Mouse (Mus musculus) cerebellum, postnatal 10 days (tissue): ENCODE results near the gene Prickle2.
A peak's percentile ranks its signal among the peaks of the same experiment; 100 is the strongest.

ENCODE experiments used
- DNase-seq, 2 experiments: peaks; one replicate each; pipeline ENCODE4 v3.0.0; 2021; ENCODE audit warnings: mixed read lengths in 2 of 2

The Prickle2 gene

GRCm38 (mm10) chr6:92706145-92706466 lies at the start of gene Prickle2:
Gene Prickle2 (minus strand): TSS chr6:92706155.
- DNase-seq: peak; percentile 73 to 87

- peak; percentile 13 to 24 for DNase-seq
These were observed 46.8 kb upstream of the Prickle2 start for GRCm38 (mm10) chr6:92752737-92753136.

GRCm38 (mm10) chr6:92749420-92749819 lies 43.5 kb upstream of the Prickle2 start:
- no peak for DNase-seq

GRCm38 (mm10) chr6:92743605-92744004 lies 37.6 kb upstream of the Prickle2 start:
- peak; percentile 88 to 90 for DNase-seq

GRCm38 (mm10) chr6:92737116-92737515 lies 31.2 kb upstream of the Prickle2 start:
- peak; percentile 46 to 64 for DNase-seq

GRCm38 (mm10) chr6:92733651-92734050 lies 27.7 kb upstream of the Prickle2 start:
- DNase-seq: no peak

- DNase-seq: peak; percentile 50 to 55
These were observed 22.6 kb upstream of the Prickle2 start for GRCm38 (mm10) chr6:92728514-92728913.

GRCm38 (mm10) chr6:92728084-92728483 lies 22.1 kb upstream of the Prickle2 start:
- DNase-seq: peak; percentile 95 to 98

- no peak for DNase-seq
These were observed 21.5 kb upstream of the Prickle2 start for GRCm38 (mm10) chr6:92727351-92727986.

- no peak for DNase-seq
These were observed 20.2 kb upstream of the Prickle2 start for GRCm38 (mm10) chr6:92726121-92726520.

- DNase-seq: no peak
These were observed 18.4 kb upstream of the Prickle2 start for GRCm38 (mm10) chr6:92724394-92724793.

- DNase-seq: no peak
These were observed 9.9 kb upstream of the Prickle2 start for GRCm38 (mm10) chr6:92715806-92716205.

- no peak for DNase-seq
These were observed 8.8 kb upstream of the Prickle2 start for GRCm38 (mm10) chr6:92714748-92715147.

GRCm38 (mm10) chr6:92708137-92708536 lies 2.2 kb upstream of the Prickle2 start:
- DNase-seq: peak; percentile 27

- DNase-seq: peak; percentile 37 to 38
These were observed 406 bp downstream of the Prickle2 start for GRCm38 (mm10) chr6:92705353-92706144.

- DNase-seq: peak in 1 of 2 experiments; percentile 10
These were observed 1.1 kb downstream of the Prickle2 start for GRCm38 (mm10) chr6:92704810-92705209.

- peak in 1 of 2 experiments; percentile 10 for DNase-seq
These were observed 6.3 kb downstream of the Prickle2 start for GRCm38 (mm10) chr6:92699491-92700209.

GRCm38 (mm10) chr6:92697807-92698206 lies 8.1 kb downstream of the Prickle2 start:
- no peak for DNase-seq

GRCm38 (mm10) chr6:92687317-92687716 lies 18.6 kb downstream of the Prickle2 start:
- no peak for DNase-seq

GRCm38 (mm10) chr6:92674394-92674925 lies 31.5 kb downstream of the Prickle2 start:
- no peak for DNase-seq

- DNase-seq: no peak
These were observed 35.3 kb downstream of the Prickle2 start for GRCm38 (mm10) chr6:92670518-92671147.

GRCm38 (mm10) chr6:92669623-92670022 lies 36.3 kb downstream of the Prickle2 start:
- DNase-seq: no peak

- DNase-seq: no peak
These were observed 38.4 kb downstream of the Prickle2 start for GRCm38 (mm10) chr6:92667544-92667943.
